Mouse (Mus musculus): Measurements from ENCODE around the gene Tmem92. TPM values are rescaled to one million over a fixed set of nuclear protein-coding genes. Genes with fewer than 3 reads are reported as not detected.

The Tmem92 gene
- polyA plus RNA-seq, 1 experiment from 2014 or later = not detected

Other genes with a start within 250 kb of the Tmem92 start
- 3.1 and 3.4 TPM in 2 replicates for gene Rsad1, start 233.4 kb downstream of the Tmem92 start, polyA plus RNA-seq (2014; fragmentation: Nextera tagmentation; extraction: Ambion mirVana)
- gene Chad, start 217.7 kb downstream of the Tmem92 start, polyA plus RNA-seq (2014; fragmentation: Nextera tagmentation; extraction: Ambion mirVana) = 5.0 and 7.1 TPM in 2 replicates
- 7.1 and 9.3 TPM in 2 replicates for gene Acsf2, start 180.8 kb downstream of the Tmem92 start, polyA plus RNA-seq (2014; fragmentation: Nextera tagmentation; extraction: Ambion mirVana)
- gene Lrrc59, start 152.9 kb downstream of the Tmem92 start, polyA plus RNA-seq (2014; fragmentation: Nextera tagmentation; extraction: Ambion mirVana) = 147 and 157 TPM in 2 replicates
- gene Mrpl27, start 128.9 kb downstream of the Tmem92 start, polyA plus RNA-seq (2014; fragmentation: Nextera tagmentation; extraction: Ambion mirVana) = 148 and 149 TPM in 2 replicates
- gene Eme1, start 128.7 kb downstream of the Tmem92 start, polyA plus RNA-seq (2014; fragmentation: Nextera tagmentation; extraction: Ambion mirVana) = 20.7 and 20.9 TPM in 2 replicates
- 20.5 and 22.9 TPM in 2 replicates for gene Xylt2, start 105.2 kb downstream of the Tmem92 start, polyA plus RNA-seq (2014; fragmentation: Nextera tagmentation; extraction: Ambion mirVana)
- gene Gm11541, start 78.2 kb downstream of the Tmem92 start, polyA plus RNA-seq (2014; fragmentation: Nextera tagmentation; extraction: Ambion mirVana) = 2.3 and 2.9 TPM in 2 replicates
- not detected in 2 replicates for gene Cdc34b, start 40.9 kb downstream of the Tmem92 start, polyA plus RNA-seq (2014; fragmentation: Nextera tagmentation; extraction: Ambion mirVana)
- gene Col1a1, start 153.5 kb upstream of the Tmem92 start, polyA plus RNA-seq (2014; fragmentation: Nextera tagmentation; extraction: Ambion mirVana) = 1,157 and 1,247 TPM in 2 replicates
- gene Hils1, start 184.9 kb upstream of the Tmem92 start, polyA plus RNA-seq (2014; fragmentation: Nextera tagmentation; extraction: Ambion mirVana) = not detected in 2 replicates
- 0.30 and 0.46 TPM in 2 replicates for gene Sgca, start 193.6 kb upstream of the Tmem92 start, polyA plus RNA-seq (2014; fragmentation: Nextera tagmentation; extraction: Ambion mirVana)
- gene Ppp1r9b, start 208.3 kb upstream of the Tmem92 start, polyA plus RNA-seq (2014; fragmentation: Nextera tagmentation; extraction: Ambion mirVana) = 13.5 and 14.4 TPM in 2 replicates
- 22.8 and 24.5 TPM in 2 replicates for gene Samd14, start 227.2 kb upstream of the Tmem92 start, polyA plus RNA-seq (2014; fragmentation: Nextera tagmentation; extraction: Ambion mirVana)

Data from stomach, embryonic 14.5 days (tissue).